Mouse (Mus musculus) layer of hippocampus, postnatal 25 days (tissue): ENCODE data around the gene Fcer1g. TPM values are rescaled to one million over a fixed set of nuclear protein-coding genes. Genes with fewer than 3 reads are reported as not detected.

Experiments
- DNase-seq, 2 experiments: peaks; one replicate each; pipeline ENCODE4 v3.0.0; 2022; ENCODE audit warnings: mixed read lengths in 2 of 2, low spot score in 1 of 2; ENCODE audit errors: extremely low spot score in 1 of 2
- total RNA-seq, 2 experiments: library from RNA; stranded (reverse); gene quantifications; 2 replicates each; pipeline ENCODE4 v1.2.3; 2021

Gene Fcer1g
- total RNA-seq = 10 to 100 TPM; 13.1 to 15.8 TPM

DNA sequence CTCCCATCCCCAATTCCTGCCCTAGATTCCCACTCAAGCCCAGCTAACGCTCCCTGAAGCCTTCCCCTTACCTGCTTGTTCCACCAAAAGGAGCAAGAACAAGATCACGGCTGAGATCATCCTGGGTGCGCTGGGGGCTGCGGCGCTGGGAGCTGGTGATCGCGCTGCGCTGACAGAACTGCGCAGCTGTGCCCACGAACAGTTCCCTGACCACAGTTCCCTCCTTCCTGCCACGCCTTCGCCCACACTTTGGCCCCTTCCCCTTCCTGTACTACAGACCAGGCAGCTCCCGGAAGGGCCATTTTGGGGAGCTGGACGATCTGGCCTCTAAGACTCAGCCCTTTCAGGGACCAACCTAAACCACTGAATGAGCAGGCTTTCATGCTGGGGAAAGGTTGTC is at the start of gene Fcer1g:
Fcer1g (minus strand) TSS at position 240 of the 400 bp plus-strand sequence.
- no peak for DNase-seq

DNA sequence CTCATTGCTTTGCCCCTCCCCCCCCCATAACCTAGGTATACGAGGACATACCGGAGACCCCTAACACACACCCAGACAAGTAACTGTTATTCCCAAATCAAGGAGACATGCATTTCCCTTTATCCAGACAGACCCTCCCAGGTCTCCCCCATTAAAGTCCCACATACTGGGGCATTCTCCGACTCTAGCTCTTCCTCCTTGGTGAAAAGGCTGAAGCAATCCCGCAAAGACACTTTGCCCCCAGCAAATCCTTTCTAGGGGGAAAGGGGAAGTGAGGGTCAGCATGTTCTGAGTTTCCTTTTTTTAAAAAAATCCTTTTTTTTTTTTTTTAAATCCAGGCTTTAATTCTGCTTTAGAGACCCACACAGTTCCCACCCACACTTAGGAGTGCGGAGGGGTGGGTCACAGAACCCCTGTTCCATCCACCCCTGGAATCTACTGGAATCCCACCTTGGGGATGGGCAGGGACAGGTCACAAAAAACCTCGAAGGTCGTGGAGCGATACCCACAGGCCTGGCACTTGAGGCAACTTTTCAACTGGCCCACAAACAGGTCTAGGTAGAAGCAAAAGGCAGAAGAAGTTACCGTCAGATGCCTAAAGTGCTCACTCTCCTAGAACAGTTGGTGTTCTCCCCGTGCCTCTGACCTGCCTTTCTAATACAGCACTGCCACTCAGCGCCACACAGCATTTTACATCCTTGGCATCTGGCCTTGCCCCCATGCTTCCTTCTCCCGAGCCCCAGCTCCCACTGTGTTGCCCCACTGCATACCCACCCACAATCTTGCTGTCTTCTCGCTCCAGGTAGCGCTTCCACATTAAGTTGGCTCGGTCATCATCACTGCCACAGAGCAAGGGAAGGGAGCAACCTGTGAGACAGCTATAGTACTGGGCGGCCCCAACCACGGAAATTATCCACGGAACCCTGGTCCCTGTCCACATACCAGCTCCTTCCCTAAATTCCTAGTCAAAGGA is 49.3 kb upstream of the Fcer1g start:
- peak in 1 of 2 experiments; percentile 5 for DNase-seq

DNA sequence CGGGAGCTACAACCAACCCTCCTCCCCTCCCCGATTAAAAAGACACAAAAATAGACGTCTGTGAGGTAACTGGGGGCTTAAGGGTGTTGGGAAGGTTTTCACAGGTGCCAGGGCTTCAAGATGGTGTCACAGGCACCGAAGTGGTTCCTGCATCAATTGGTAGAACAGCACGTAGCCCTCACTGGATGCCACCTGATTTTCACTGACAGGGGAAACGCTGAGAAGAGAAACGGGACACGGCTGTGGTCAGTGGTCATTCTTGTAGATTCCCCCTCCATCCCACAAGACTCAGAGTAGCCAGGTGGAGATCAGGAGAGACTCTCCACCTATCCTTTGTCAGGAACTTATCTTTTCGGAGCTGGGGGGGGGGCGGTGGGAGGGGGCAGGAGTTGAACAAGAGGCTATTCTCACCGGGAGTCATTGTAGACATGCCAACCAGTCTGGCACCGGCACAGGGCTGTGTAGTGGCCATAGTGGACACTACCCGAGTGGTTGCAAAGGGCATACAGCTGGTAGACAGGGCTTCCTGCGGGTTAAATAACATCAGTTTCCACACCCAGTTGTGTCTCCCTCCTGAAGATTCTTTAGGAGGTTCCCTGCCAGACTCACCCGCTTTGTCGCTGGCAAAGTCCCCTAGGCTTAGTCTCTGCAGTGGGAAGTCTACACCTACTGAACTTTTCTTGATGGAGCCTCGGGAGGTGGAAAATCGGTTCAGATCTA is 48.1 kb upstream of the Fcer1g start:
- DNase-seq = no peak

- peak in 1 of 2 experiments; percentile 77 for DNase-seq
Measured at GRCm38 (mm10) chr1:171281528-171281923, 47.4 kb upstream of the Fcer1g start.

- peak; percentile 69 to 73 for DNase-seq
Measured at GRCm38 (mm10) chr1:171280916-171281527, 46.9 kb upstream of the Fcer1g start, which contains the start of gene Ppox. Gene Ppox (minus strand): TSS chr1:171281186.

DNA sequence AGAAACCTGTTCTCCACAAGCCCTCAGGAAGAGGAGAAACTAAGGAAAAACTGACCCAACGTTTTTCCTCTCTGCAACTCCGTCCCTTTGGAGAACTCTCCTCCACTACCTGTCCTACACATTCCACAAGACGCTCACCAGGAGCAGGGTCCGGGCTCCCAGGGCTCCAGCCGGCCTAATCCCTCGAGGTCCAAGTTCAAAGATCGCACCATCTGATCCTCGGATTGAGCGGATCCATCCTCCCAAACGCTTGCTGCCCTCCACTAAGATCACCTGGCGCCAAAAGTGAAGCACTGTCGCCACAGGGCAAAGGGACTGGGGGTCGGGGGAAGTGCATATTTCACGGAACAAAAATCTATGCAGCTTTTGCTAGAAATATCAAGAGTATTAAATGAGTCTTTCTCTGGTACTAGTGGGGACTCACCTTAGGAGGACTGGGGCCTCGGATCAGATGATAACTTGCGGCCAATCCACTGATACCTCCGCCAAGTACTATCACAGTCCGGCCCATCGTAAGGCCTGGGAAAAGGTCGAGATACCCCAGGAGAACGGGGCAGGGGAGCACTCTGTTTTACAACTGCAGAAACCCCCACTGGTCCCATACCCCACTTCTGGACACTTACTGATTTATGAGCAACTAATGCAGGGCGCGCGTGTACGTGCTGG is 46.2 kb upstream of the Fcer1g start:
- peak in 1 of 2 experiments; percentile 6 for DNase-seq

GRCm38 (mm10) chr1:171279721-171280120 is 45.6 kb upstream of the Fcer1g start:
- peak in 1 of 2 experiments; percentile 6 for DNase-seq

- DNase-seq = no peak
Measured at GRCm38 (mm10) chr1:171279012-171279705, 45.0 kb upstream of the Fcer1g start.

DNA sequence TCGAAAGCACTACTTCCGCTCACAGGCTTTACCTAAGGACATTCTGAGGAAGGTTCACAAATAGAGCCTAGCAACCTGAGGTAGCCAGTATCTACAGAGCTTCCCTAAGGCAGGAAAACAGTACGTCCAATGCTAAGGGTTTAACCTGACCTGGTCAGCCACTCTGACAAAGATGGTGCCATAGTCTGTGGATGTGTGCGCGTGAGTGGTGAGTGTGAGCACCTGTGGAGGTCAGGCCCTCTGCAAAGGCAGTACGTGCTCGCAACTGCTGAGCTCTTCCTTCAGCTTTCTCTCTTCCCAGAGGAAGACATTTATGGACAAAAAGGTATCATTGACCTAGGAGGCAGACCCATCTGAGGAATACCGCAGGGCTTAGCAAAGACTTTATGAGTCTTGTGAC is 44.3 kb upstream of the Fcer1g start:
- DNase-seq = no peak

- DNase-seq = no peak
Measured at GRCm38 (mm10) chr1:171277736-171278135, 43.6 kb upstream of the Fcer1g start.

DNA sequence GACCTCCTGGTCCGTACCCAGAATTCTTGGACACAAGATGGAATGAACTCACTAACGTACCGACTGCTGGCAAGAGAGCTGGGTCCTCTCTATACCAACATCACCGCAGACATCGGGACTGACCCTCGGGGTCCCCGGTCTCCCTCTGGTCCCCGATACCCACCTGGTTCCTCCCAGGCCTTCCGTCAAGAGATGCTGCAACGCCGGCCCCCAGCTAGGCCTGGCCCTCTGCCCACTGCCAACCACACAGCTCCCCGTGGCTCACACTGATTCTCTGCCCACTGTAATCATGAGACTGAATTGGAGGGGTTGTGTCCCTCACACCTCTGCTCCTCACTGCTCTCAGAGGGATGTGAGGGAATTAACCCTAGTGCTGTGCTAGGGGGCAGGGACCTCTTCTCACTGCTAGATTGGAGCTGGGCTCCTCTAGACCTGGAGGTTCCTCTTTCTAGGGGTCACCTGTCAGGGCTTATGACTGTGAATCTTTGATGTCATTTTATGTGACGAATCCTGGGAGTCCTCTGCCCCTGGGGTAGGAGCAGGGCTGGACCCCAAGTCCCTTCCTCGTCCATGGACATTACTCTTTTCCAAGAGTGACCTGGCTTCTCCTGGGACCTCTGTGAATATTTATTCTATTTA is 42.1 kb upstream of the Fcer1g start:
- no peak for DNase-seq

DNA sequence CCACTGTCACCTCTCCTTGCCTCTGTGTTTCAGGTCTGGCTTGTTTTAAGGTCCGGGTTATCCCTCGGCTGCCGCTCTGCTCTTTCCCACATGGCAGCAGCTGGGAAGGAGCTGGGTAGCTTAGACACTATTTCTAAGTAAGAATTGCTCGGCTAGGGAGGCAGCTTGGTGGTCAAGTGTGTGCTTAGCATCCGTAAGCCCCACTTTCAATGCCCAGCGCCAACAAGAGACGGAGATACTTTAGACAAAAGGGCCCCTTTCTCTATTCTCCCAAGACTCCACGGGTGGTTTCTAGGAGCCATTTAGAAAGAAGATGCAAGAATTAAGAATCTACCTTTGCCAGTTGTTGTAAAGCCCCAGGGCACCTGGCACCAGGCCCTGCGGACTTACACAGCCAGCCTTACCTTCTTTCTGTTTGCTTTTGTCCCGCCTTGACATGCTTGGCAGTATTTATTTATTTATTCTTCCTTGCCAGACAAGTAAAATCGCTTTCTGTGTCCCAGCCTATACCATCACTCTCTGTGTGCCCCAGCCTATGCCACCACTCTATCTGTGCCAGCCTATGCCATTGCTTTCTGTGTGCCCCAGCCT is 41.1 kb upstream of the Fcer1g start:
- no peak for DNase-seq

DNA sequence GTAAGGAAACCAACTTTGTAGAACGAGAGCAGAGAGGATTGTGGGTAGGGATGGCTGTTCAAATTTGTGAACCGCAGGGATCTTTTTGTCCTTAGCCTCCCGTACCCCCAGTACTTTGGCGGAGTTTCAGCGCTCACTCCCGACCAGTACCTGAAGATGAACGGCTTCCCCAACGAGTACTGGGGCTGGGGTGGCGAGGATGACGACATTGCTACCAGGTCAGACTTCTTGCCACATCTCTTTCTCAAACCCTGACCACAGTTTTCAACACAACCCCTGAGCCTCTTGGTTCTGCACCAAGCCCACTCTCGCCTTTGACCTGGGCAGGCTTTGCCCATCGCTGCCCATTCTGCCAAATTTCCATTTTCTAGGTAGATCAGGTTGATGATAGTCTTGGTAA is 40.0 kb upstream of the Fcer1g start:
- DNase-seq = no peak

- no peak for DNase-seq
Measured at GRCm38 (mm10) chr1:171272086-171272485, 37.9 kb upstream of the Fcer1g start.

DNA sequence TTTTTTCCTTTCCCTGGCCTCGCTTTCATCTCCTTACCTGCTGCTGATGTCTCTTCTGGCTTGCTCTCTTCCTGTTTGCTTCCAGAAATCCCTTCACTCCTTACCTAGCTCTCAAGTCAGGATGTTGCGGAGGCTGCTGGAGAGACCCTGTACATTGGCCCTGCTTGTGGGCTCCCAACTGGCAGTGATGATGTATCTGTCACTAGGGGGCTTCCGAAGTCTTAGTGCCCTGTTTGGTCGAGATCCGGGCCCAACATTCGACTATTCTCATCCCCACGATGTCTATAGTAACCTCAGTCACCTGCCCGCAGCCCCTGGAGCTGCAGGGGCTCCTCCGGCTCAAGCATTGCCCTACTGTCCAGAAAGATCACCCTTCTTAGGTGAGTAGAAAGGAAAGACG is 37.5 kb upstream of the Fcer1g start:
- no peak for DNase-seq

GRCm38 (mm10) chr1:171271196-171271595 is 37.0 kb upstream of the Fcer1g start:
- DNase-seq = no peak

DNA sequence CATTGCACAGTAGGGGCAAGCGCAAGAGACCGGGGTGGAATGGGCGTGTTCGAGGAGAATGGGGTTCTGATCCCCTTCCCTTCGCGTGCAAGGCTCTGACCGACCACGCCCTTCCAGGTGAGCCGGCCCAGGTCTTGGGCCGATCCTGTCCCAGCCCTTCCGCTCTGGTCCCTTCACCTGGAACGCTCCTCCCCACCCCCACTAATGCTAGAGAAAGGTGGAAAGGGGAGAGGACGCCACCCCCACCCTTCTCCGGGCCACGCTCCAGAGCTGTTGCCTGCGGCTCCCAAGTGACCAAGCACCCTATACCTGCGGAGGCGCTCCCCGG is 36.4 kb upstream of the Fcer1g start:
- DNase-seq = no peak

DNA sequence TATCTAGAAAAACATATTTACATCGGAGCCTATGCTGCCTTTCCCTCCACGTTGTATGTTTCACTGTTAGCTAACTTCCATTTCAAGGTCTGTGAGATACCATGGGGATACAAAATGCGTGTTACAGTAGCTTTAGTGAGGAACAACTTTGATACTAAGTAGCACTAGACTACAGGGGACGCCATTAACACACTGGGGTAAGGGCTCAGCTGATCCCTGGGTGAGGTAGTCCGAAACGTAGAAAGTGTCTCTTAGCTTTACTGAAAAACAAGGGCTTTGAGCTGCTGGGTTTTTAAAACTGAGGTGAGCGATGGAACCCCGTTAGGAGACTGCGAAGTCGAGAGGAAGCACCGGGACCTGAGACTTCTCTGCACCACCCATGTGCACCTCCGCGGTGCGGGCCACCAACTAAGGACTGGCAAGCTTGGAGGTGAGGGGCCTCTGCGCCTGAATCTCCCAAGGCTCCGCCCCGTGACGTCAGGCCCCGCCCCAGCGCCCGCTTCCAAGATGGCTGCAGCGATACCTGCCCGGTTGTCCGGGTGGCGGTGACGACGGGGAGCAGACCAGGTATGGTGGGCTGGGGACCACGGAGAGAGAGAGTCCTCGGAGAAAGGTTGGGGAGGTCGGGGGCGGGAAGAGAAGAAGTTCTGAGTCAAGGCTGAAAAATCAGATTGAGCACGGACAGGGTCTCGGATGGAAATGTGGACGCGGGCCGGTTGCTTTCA is 35.8 kb upstream of the Fcer1g start, which contains the start of gene B4galt3:
B4galt3 (plus strand) TSS at position 481 of the 725 bp plus-strand sequence.
- peak; percentile 97 for DNase-seq
